Mouse (Mus musculus) myocyte (in vitro differentiated cells): ENCODE results near the gene Snap91. TPM values are rescaled to one million over a fixed set of nuclear protein-coding genes. Genes with fewer than 3 reads are reported as not detected.

Experiments used
- H3K27me3 ChIP-seq: one replicate; pipeline ENCODE4 v1.6.1; 2011; ENCODE audit not compliant: control insufficient read depth, insufficient read depth, insufficient read length
- H3K36me3 ChIP-seq: one replicate; pipeline ENCODE4 v1.6.1; 2011; ENCODE audit not compliant: control insufficient read depth, insufficient read depth
- H3K4me2 ChIP-seq: one replicate; pipeline ENCODE4 v1.6.1; 2011; ENCODE audit warnings: low read depth, control low read depth
- H3K4me3 ChIP-seq: one replicate; pipeline ENCODE4 v1.5.1; 2011; ENCODE audit warnings: mild to moderate bottlenecking, control low read depth, moderate library complexity
- H3K79me2 ChIP-seq: one replicate; pipeline ENCODE4 v1.6.1; 2011; ENCODE audit not compliant: control insufficient read depth, insufficient read depth
- H3ac ChIP-seq: one replicate; pipeline ENCODE4 v1.6.1; 2011; ENCODE audit not compliant: control insufficient read depth, insufficient read length
- CEBPB ChIP-seq: IDR thresholded peaks from 2 replicates; pipeline ENCODE4 v1.6.1; 2011; ENCODE audit warnings: mild to moderate bottlenecking, moderate library complexity; ENCODE audit not compliant: poor library complexity, insufficient read depth, severe bottlenecking
- E2F4 ChIP-seq: IDR thresholded peaks from one replicate; pipeline ENCODE4 v1.6.1; 2011; ENCODE audit warnings: mild to moderate bottlenecking, control low read depth, moderate library complexity; ENCODE audit not compliant: insufficient read depth
- MAX ChIP-seq: IDR thresholded peaks from one replicate; pipeline ENCODE4 v1.6.1; 2011; ENCODE audit warnings: low read depth, mild to moderate bottlenecking, control low read depth
- MYOD1 ChIP-seq, 3 experiments: IDR thresholded peaks; one replicate each; pipeline ENCODE4 v1.6.1; 2011; ENCODE audit warnings: control low read depth in 2 of 3, low read depth in 2 of 3, mild to moderate bottlenecking in 2 of 3, moderate library complexity in 1 of 3; ENCODE audit not compliant: insufficient read length in 2 of 3, control insufficient read depth in 1 of 3
- MYOG ChIP-seq, 3 experiments: IDR thresholded peaks; one replicate each; pipeline ENCODE4 v1.6.1; 2011; ENCODE audit warnings: control low read depth in 2 of 3, low read depth in 2 of 3, mild to moderate bottlenecking in 2 of 3; ENCODE audit not compliant: insufficient read length in 2 of 3, control insufficient read depth in 1 of 3, insufficient read depth in 1 of 3
- POLR2A ChIP-seq: IDR thresholded peaks from one replicate; pipeline ENCODE4 v1.6.1; 2011; ENCODE audit warnings: low read depth, mild to moderate bottlenecking, control low read depth, moderate library complexity; ENCODE audit not compliant: insufficient read length
- POLR2AphosphoS2 ChIP-seq: IDR thresholded peaks from one replicate; pipeline ENCODE4 v1.6.1; 2011; ENCODE audit warnings: low read depth, control low read depth; ENCODE audit not compliant: insufficient read length
- REST ChIP-seq: IDR thresholded peaks from one replicate; pipeline ENCODE4 v1.6.1; 2011; ENCODE audit warnings: mild to moderate bottlenecking, control low read depth, moderate library complexity; ENCODE audit not compliant: insufficient read depth, insufficient read length
- SRF ChIP-seq: IDR thresholded peaks from one replicate; pipeline ENCODE4 v1.6.1; 2011; ENCODE audit warnings: low read depth; ENCODE audit not compliant: control insufficient read depth, insufficient read length
- TCF12 ChIP-seq: IDR thresholded peaks from one replicate; pipeline ENCODE4 v1.6.1; 2011; ENCODE audit warnings: mild to moderate bottlenecking, control low read depth; ENCODE audit not compliant: poor library complexity, insufficient read depth, severe bottlenecking
- TCF3 ChIP-seq: IDR thresholded peaks from one replicate; pipeline ENCODE4 v1.6.1; 2011; ENCODE audit warnings: low read depth, control low read depth; ENCODE audit not compliant: insufficient read length
- USF1 ChIP-seq: IDR thresholded peaks from one replicate; pipeline ENCODE4 v1.6.1; 2011; ENCODE audit warnings: low read depth, mild to moderate bottlenecking, control low read depth, moderate library complexity
- polyA plus RNA-seq: library from polyadenylated mRNA; unstranded; fragments of >200 nt; fragmentation: generic; extraction: Trizol; gene quantifications from one replicate; pipeline ENCODE4 v1.2.1, GENCODE M21; 2012; ENCODE audit warnings: missing spikeins

Snap91 gene
- polyA plus RNA-seq, 1 experiment = not detected

- H3K79me2 ChIP-seq = no peaks in the 10 kb centered on the region
- H3ac ChIP-seq = no peak within 1 kb of the TSS
- peak within 1 kb of the TSS; percentile 18 for H3K4me2 ChIP-seq
- H3K36me3 ChIP-seq = no peaks in the 10 kb centered on the region
- TF ChIP-seq REST (no peak), POLR2AphosphoS2 (no peak), CEBPB (no peak), MYOD1 (IDR thresholded peaks at IDR 0.05; ENCODE audit: control insufficient read depth in 1 of 3, insufficient read length in 2 of 3, low read depth in 2 of 3) (no peak), SRF (no peak), POLR2A (no peak)
- H3K27me3 ChIP-seq = no peaks in the 10 kb centered on the region
- no peak within 1 kb of the TSS for H3K4me3 ChIP-seq
Measured at GRCm38 (mm10) chr9:86742959-86743911, 137.2 kb downstream of the Snap91 start, which contains the start of gene Prss35. TSS of gene Prss35 (plus strand) at chr9:86743649.

- H3ac ChIP-seq = no peak overlapping the region
- H3K27me3 ChIP-seq = no peaks in the 10 kb centered on the region
- H3K4me3 ChIP-seq = no peak overlapping the region
- no peak overlapping the region for H3K4me2 ChIP-seq
- H3K79me2 ChIP-seq = no peaks in the 10 kb centered on the region
- no peak for TF ChIP-seq SRF
- no peak for TF ChIP-seq USF1
- no peak for TF ChIP-seq MYOG (IDR thresholded peaks at IDR 0.05; ENCODE audit: control insufficient read depth in 1 of 3, insufficient read depth in 1 of 3, insufficient read length in 2 of 3, low read depth in 2 of 3)
- no peak for TF ChIP-seq MYOD1 (IDR thresholded peaks at IDR 0.05; ENCODE audit: control insufficient read depth in 1 of 3, insufficient read length in 2 of 3, low read depth in 2 of 3)
- no peak for TF ChIP-seq E2F4
- no peak for TF ChIP-seq TCF12
- no peak for TF ChIP-seq MAX
- no peak for TF ChIP-seq POLR2AphosphoS2
- TF ChIP-seq REST = no peak
- no peak for TF ChIP-seq POLR2A
- TF ChIP-seq TCF3 = no peak
- no peak for TF ChIP-seq CEBPB
- H3K36me3 ChIP-seq = no peaks in the 10 kb centered on the region
Measured at GRCm38 (mm10) chr9:86739971-86740370, 140.5 kb downstream of the Snap91 start.

- Histone ChIP-seq H3K27me3 (no peaks in the 10 kb centered on the region), H3K4me3 (no peak overlapping the region), H3K79me2 (no peaks in the 10 kb centered on the region), H3K4me2 (no peak overlapping the region), H3ac (no peak overlapping the region), H3K36me3 (no peaks in the 10 kb centered on the region)
- TF ChIP-seq USF1 = no peak
- TF ChIP-seq TCF3 = no peak
- no peak for TF ChIP-seq REST
- no peak for TF ChIP-seq POLR2A
- no peak for TF ChIP-seq E2F4
- TF ChIP-seq POLR2AphosphoS2 = no peak
- no peak for TF ChIP-seq CEBPB
- TF ChIP-seq SRF = no peak
- no peak for TF ChIP-seq MYOD1 (IDR thresholded peaks at IDR 0.05; ENCODE audit: control insufficient read depth in 1 of 3, insufficient read length in 2 of 3, low read depth in 2 of 3)
- TF ChIP-seq TCF12 = no peak
- no peak for TF ChIP-seq MAX
- TF ChIP-seq MYOG (IDR thresholded peaks at IDR 0.05; ENCODE audit: control insufficient read depth in 1 of 3, insufficient read depth in 1 of 3, insufficient read length in 2 of 3, low read depth in 2 of 3) = no peak
Measured at GRCm38 (mm10) chr9:86738801-86739200, 141.7 kb downstream of the Snap91 start.

GRCm38 (mm10) chr9:86738067-86738466 is 142.4 kb downstream of the Snap91 start:
- no peak for TF ChIP-seq TCF3
- no peak for TF ChIP-seq SRF
- no peak for TF ChIP-seq MYOD1 (IDR thresholded peaks at IDR 0.05; ENCODE audit: control insufficient read depth in 1 of 3, insufficient read length in 2 of 3, low read depth in 2 of 3)
- no peak for TF ChIP-seq MYOG (IDR thresholded peaks at IDR 0.05; ENCODE audit: control insufficient read depth in 1 of 3, insufficient read depth in 1 of 3, insufficient read length in 2 of 3, low read depth in 2 of 3)
- no peaks in the 10 kb centered on the region for H3K79me2 ChIP-seq

More at GRCm38 (mm10) chr9:86738067-86738466, 142.4 kb downstream of the Snap91 start:
- Histone ChIP-seq H3ac (no peak overlapping the region), H3K4me2 (no peak overlapping the region), H3K4me3 (no peak overlapping the region), H3K27me3 (no peaks in the 10 kb centered on the region), H3K36me3 (no peaks in the 10 kb centered on the region)
